Mouse (Mus musculus) embryonic facial prominence, embryonic 15.5 days (tissue): Measurements from ENCODE around the gene Fgd3. TPM values are rescaled to one million over a fixed set of nuclear protein-coding genes. Genes with fewer than 3 reads are reported as not detected.

Experiments used
- ATAC-seq: fragments of 200-750 bp; cut with Nextera tagmentation; 2 replicates; pipeline ENCODE4 v1.8.0; 2017; ENCODE audit warnings: low read depth, moderate TSS enrichment; ENCODE audit not compliant: insufficient number of reproducible peaks, low FRiP score, low TSS enrichment
- H3K27ac ChIP-seq: fragments of 300-500 bp; sonication (generic); replicated peaks from 2 replicates; pipeline ENCODE4 v1.5.1; 2015; ENCODE audit warnings: mild to moderate bottlenecking, inconsistent platforms
- H3K27me3 ChIP-seq: fragments of 300-500 bp; sonication (generic); 2 replicates; pipeline ENCODE4 v1.6.1; 2015; ENCODE audit warnings: inconsistent platforms
- H3K36me3 ChIP-seq: fragments of 300-500 bp; sonication (generic); 2 replicates; pipeline ENCODE4 v1.6.1; 2015; ENCODE audit warnings: mild to moderate bottlenecking, inconsistent platforms
- H3K4me1 ChIP-seq: fragments of 300-500 bp; sonication (generic); 2 replicates; pipeline ENCODE4 v1.6.1; 2015; ENCODE audit warnings: inconsistent platforms
- H3K4me2 ChIP-seq: fragments of 300-500 bp; sonication (generic); replicated peaks from 2 replicates; pipeline ENCODE4 v1.6.1; 2015; ENCODE audit warnings: mild to moderate bottlenecking, inconsistent platforms
- H3K4me3 ChIP-seq: fragments of 300-500 bp; sonication (generic); replicated peaks from 2 replicates; pipeline ENCODE4 v1.5.1; 2015; ENCODE audit warnings: mild to moderate bottlenecking, inconsistent platforms
- H3K9ac ChIP-seq: fragments of 300-500 bp; sonication (generic); 2 replicates; pipeline ENCODE4 v1.6.1; 2015; ENCODE audit warnings: inconsistent platforms
- H3K9me3 ChIP-seq: fragments of 300-500 bp; sonication (generic); replicated peaks from 2 replicates; pipeline ENCODE4 v1.6.1; 2016; ENCODE audit warnings: inconsistent platforms
- WGBS: fragments of 180-500 bp; shearing (Covaris S2); methylation state at CpG from one replicate; pipeline ENCODE4 v1.1.7; 2015; 5-methylcytosine and 5-hydroxymethylcytosine counted together
- polyA plus RNA-seq: library from polyadenylated mRNA; unstranded; fragments of >200 nt; fragmentation: Nextera tagmentation; extraction: Ambion mirVana; gene quantifications from 2 replicates; pipeline ENCODE4 v1.2.1, GENCODE M21; 2015

Gene Fgd3
- polyA plus RNA-seq, 1 experiment from 2014 or later = 0.65 TPM

- H3K9me3 ChIP-seq = no peaks in the 10 kb centered on the region
- H3K9ac ChIP-seq = no peak overlapping the region
- 74% methylated on average over 14 of the region's 14 CpGs for WGBS
- no peaks in the 10 kb centered on the region for H3K36me3 ChIP-seq
- H3K4me3 ChIP-seq = no peak overlapping the region
- H3K4me1 ChIP-seq = no peaks in the 10 kb centered on the region
- no peaks in the 10 kb centered on the region for H3K27me3 ChIP-seq
- no peak for ATAC-seq
- H3K4me2 ChIP-seq = no peak overlapping the region
- no peak overlapping the region for H3K27ac ChIP-seq
These were observed 21.4 kb downstream of the Fgd3 start for GRCm38 (mm10) chr13:49298514-49299381.

- no peak overlapping the region for H3K9ac ChIP-seq
- no peaks in the 10 kb centered on the region for H3K27me3 ChIP-seq
- H3K4me1 ChIP-seq = no peaks in the 10 kb centered on the region
- H3K4me2 ChIP-seq = no peak overlapping the region
- no peak overlapping the region for H3K27ac ChIP-seq
- H3K9me3 ChIP-seq = no peaks in the 10 kb centered on the region; the same call in 1 of the 2 replicates
- 84% methylated on average over 7 of the region's 7 CpGs for WGBS
- H3K36me3 ChIP-seq = no peaks in the 10 kb centered on the region
- no peak overlapping the region for H3K4me3 ChIP-seq
- ATAC-seq = 0 out of 2 replicates have a peak, but pooled peaks have one; percentile 54
These were observed 23.8 kb downstream of the Fgd3 start for GRCm38 (mm10) chr13:49296270-49296669.

- WGBS = 64% methylated on average over 9 of the region's 9 CpGs
- Histone ChIP-seq H3K9ac (no peak overlapping the region), H3K4me3 (no peak overlapping the region), H3K9me3 (no peaks in the 10 kb centered on the region; the same call in 1 of the 2 replicates), H3K4me2 (no peak overlapping the region), H3K36me3 (no peaks in the 10 kb centered on the region), H3K27me3 (no peaks in the 10 kb centered on the region), H3K4me1 (no peaks in the 10 kb centered on the region), H3K27ac (no peak overlapping the region)
- ATAC-seq = no peak
These were observed 26.0 kb downstream of the Fgd3 start for GRCm38 (mm10) chr13:49294108-49294507.

GRCm38 (mm10) chr13:49291949-49292348 lies 28.2 kb downstream of the Fgd3 start:
- Histone ChIP-seq H3K27ac (no peak overlapping the region), H3K4me1 (no peaks in the 10 kb centered on the region), H3K36me3 (no peaks in the 10 kb centered on the region), H3K4me2 (no peak overlapping the region), H3K9ac (no peak overlapping the region), H3K27me3 (no peaks in the 10 kb centered on the region), H3K9me3 (no peaks in the 10 kb centered on the region; the same call in 1 of the 2 replicates), H3K4me3 (no peak overlapping the region)
- WGBS = 88% methylated on average over 6 of the region's 6 CpGs
- no peak for ATAC-seq

GRCm38 (mm10) chr13:49291398-49291797 lies 28.7 kb downstream of the Fgd3 start:
- Histone ChIP-seq H3K4me3 (no peak overlapping the region), H3K27me3 (no peaks in the 10 kb centered on the region), H3K4me1 (no peaks in the 10 kb centered on the region), H3K9ac (no peak overlapping the region), H3K9me3 (no peaks in the 10 kb centered on the region; the same call in 1 of the 2 replicates), H3K4me2 (no peak overlapping the region), H3K36me3 (no peaks in the 10 kb centered on the region), H3K27ac (no peak overlapping the region)
- whole genome bisulfite sequencing = 68% methylated on average over 1 of the region's 1 CpGs
- ATAC-seq = no peak

- 88% methylated on average over 6 of the region's 6 CpGs for WGBS
- H3K9me3 ChIP-seq = no peaks in the 10 kb centered on the region; the same call in 1 of the 2 replicates
- H3K4me1 ChIP-seq = no peaks in the 10 kb centered on the region
These were observed 32.9 kb downstream of the Fgd3 start for GRCm38 (mm10) chr13:49287224-49287623.

GRCm38 (mm10) chr13:49286750-49287149 lies 33.4 kb downstream of the Fgd3 start:
- H3K4me3 ChIP-seq = no peak overlapping the region
- H3K4me1 ChIP-seq = no peaks in the 10 kb centered on the region
- H3K4me2 ChIP-seq = no peak overlapping the region
- no peaks in the 10 kb centered on the region for H3K27me3 ChIP-seq
- H3K36me3 ChIP-seq = no peaks in the 10 kb centered on the region
- no peak overlapping the region for H3K9ac ChIP-seq
- no peak for ATAC-seq
- H3K27ac ChIP-seq = no peak overlapping the region
- H3K9me3 ChIP-seq = no peaks in the 10 kb centered on the region; the same call in 1 of the 2 replicates
- 73% methylated on average over 3 of the region's 3 CpGs for whole genome bisulfite sequencing

More at GRCm38 (mm10) chr13:49287224-49287623, 32.9 kb downstream of the Fgd3 start:
- no peaks in the 10 kb centered on the region for H3K36me3 ChIP-seq
- no peak overlapping the region for H3K27ac ChIP-seq
- H3K4me2 ChIP-seq = no peak overlapping the region
- no peak overlapping the region for H3K4me3 ChIP-seq
- no peak for ATAC-seq
- H3K9ac ChIP-seq = no peak overlapping the region
- H3K27me3 ChIP-seq = no peaks in the 10 kb centered on the region

- H3K9ac ChIP-seq = no peak overlapping the region
- no peaks in the 10 kb centered on the region for H3K27me3 ChIP-seq
- no peak for ATAC-seq
- no peaks in the 10 kb centered on the region for H3K36me3 ChIP-seq
- WGBS = 52% methylated on average over 9 of the region's 9 CpGs
- H3K9me3 ChIP-seq = no peaks in the 10 kb centered on the region
- no peak overlapping the region for H3K4me3 ChIP-seq
- H3K4me1 ChIP-seq = no peaks in the 10 kb centered on the region
- no peak overlapping the region for H3K27ac ChIP-seq
- H3K4me2 ChIP-seq = no peak overlapping the region
These were observed 36.4 kb downstream of the Fgd3 start for GRCm38 (mm10) chr13:49283686-49284085.

GRCm38 (mm10) chr13:49282168-49282567 lies 37.9 kb downstream of the Fgd3 start:
- Histone ChIP-seq H3K4me2 (no peak overlapping the region), H3K27me3 (no peaks in the 10 kb centered on the region), H3K36me3 (no peaks in the 10 kb centered on the region), H3K9me3 (no peaks in the 10 kb centered on the region), H3K4me1 (no peaks in the 10 kb centered on the region), H3K9ac (no peak overlapping the region), H3K27ac (no peak overlapping the region), H3K4me3 (no peak overlapping the region)
- 68% methylated on average over 2 of the region's 2 CpGs for whole genome bisulfite sequencing
- ATAC-seq = no peak

GRCm38 (mm10) chr13:49271831-49272765 lies 48.0 kb downstream of the Fgd3 start:
- no peak for ATAC-seq
- WGBS = 54% methylated on average over 5 of the region's 5 CpGs
- Histone ChIP-seq H3K4me1 (no peaks in the 10 kb centered on the region), H3K4me3 (no peak overlapping the region), H3K27ac (no peak overlapping the region), H3K9ac (no peak overlapping the region), H3K9me3 (no peaks in the 10 kb centered on the region), H3K4me2 (no peak overlapping the region), H3K27me3 (no peaks in the 10 kb centered on the region), H3K36me3 (no peaks in the 10 kb centered on the region)

- Histone ChIP-seq H3K9me3 (no peaks in the 10 kb centered on the region), H3K4me1 (no peaks in the 10 kb centered on the region), H3K36me3 (no peaks in the 10 kb centered on the region), H3K27ac (no peak overlapping the region), H3K9ac (no peak overlapping the region), H3K4me2 (no peak overlapping the region), H3K4me3 (no peak overlapping the region), H3K27me3 (no peaks in the 10 kb centered on the region)
- ATAC-seq = no peak
- 80% methylated on average over 8 of the region's 8 CpGs for WGBS
These were observed 49.6 kb downstream of the Fgd3 start for GRCm38 (mm10) chr13:49270500-49270899.
